Mouse (Mus musculus) kidney, adult 2 months (tissue): ENCODE results near the gene Trp73.

ENCODE experiments used
- CTCF ChIP-seq: fragments of 200-500 bp; conservative IDR thresholded peaks from 2 replicates; pipeline ENCODE4 v1.5.1; 2011; ENCODE audit warnings: low read depth, mild to moderate bottlenecking, control low read depth, low read length, moderate library complexity, mixed read lengths; ENCODE audit not compliant: insufficient read depth, insufficient read length
- POLR2A ChIP-seq: fragments of 200-500 bp; IDR thresholded peaks from one replicate; pipeline ENCODE4 v1.6.1; 2011; ENCODE audit warnings: low read depth, low read length, control low read depth

DNA sequence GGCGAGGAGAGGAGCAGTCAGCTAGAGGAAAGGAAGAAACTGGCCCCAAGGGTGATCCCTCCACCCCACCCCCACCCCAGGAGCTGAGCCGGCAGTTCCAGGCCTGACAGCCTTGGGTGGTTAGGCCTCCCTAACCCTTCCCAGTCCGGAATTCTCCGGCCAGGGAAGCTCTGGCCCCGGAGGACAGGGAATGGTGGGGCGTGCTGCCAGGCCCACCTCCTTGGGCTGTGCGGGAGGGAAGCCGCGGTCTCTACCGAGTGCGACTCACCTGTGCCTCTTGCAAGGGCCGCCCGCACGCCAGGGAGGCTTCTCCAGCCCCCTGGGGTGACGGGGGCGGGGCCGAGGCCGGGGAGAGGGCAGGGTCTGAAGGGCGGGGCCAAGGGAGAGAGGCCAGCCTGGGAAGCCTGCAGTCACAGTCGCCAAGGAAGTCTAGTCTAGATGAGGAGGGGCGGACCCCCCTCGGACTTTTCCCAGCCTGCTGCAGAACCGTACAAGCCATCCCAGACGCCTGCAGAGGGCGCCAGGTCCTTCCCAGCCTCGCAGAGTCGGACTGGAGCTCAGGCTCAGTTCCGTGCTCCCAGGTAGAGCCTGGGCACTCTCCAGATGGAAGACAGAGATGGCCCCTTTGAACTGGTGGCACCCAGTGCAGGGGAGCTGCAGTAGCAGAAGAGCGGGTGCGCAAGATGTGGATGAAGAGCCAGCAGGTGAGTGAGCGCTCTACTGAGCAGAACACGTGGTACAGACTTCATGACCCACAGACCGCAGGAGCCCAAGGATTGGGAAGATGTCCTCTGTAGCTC is 114.2 kb downstream of the Trp73 start, which contains the start of gene Smim1:
- TF ChIP-seq POLR2A (no peak), CTCF (peak; percentile 64)
